Comparison of ENCODE assay signal across 8 mouse cellular contexts in genomic region chr5:136961983-136962461, GRCm38 (mm10). TPM values are rescaled to one million over a fixed set of nuclear protein-coding genes. Genes with fewer than 3 reads are reported as not detected.
DNase-seq lines count a peak whose midpoint lies in the region; ATAC-seq and TF ChIP-seq lines count a peak whose summit lies in the region.

No protein-coding gene starts in this region.

- peaks cover 34% of the 10 kb centered on the region for H3K36me3 ChIP-seq in C2C12 (ENCODE audit: control insufficient read depth, insufficient read depth)
- peaks cover 51% of the 10 kb centered on the region for H3K36me3 ChIP-seq in erythroblast, embryonic 14.5 days (ENCODE audit: control insufficient read depth)
- peaks cover 41% of the 10 kb centered on the region for H3K36me3 ChIP-seq in heart, embryonic 12.5 days
- peaks cover 24% of the 10 kb centered on the region for H3K36me3 ChIP-seq in kidney, postnatal 0 days (ENCODE audit: insufficient read depth, low read length)
- H3K36me3 ChIP-seq in liver, embryonic 11.5 days (ENCODE audit: control insufficient read depth, insufficient read depth, low read length) = peaks cover 27% of the 10 kb centered on the region
- H3K36me3 ChIP-seq in stomach, embryonic 14.5 days (ENCODE audit: control insufficient read depth, insufficient read depth, low read length) = peaks cover 22% of the 10 kb centered on the region; the same call in 1 of the 2 replicates

- peak; percentile 98 for DNase-seq in brain, embryonic 14.5 days (ENCODE audit: low read depth)
- peak; percentile 96 for DNase-seq in kidney, postnatal 0 days (ENCODE audit: low spot score)
- peak; percentile 94 for DNase-seq in liver, embryonic 11.5 days (ENCODE audit: low spot score)
- DNase-seq in naive thymus-derived CD4-positive, alpha-beta T cell, adult 2 months (ENCODE audit: low read depth) = peak; percentile 91

- under 1% methylated on average over 20 of the region's 20 CpGs for WGBS in heart, embryonic 12.5 days
- under 1% methylated on average over 20 of the region's 20 CpGs for WGBS in kidney, postnatal 0 days
- under 1% methylated on average over 20 of the region's 20 CpGs for WGBS in liver, embryonic 11.5 days
- 0% methylated on average over 20 of the region's 20 CpGs for WGBS in stomach, embryonic 14.5 days

- peak overlapping the region; percentile 53 for H3K4me3 ChIP-seq in C2C12 (ENCODE audit: insufficient read depth, poor library complexity, severe bottlenecking)
- peak overlapping the region; percentile 66 for H3K4me3 ChIP-seq in erythroblast, embryonic 14.5 days (replicated peaks)
- H3K4me3 ChIP-seq in heart, embryonic 12.5 days = peak overlapping the region; percentile 68
- peak overlapping the region; percentile 65 for H3K4me3 ChIP-seq in kidney, postnatal 0 days (replicated peaks; ENCODE audit: low read depth, low read length)
- peak overlapping the region; percentile 72 for H3K4me3 ChIP-seq in liver, embryonic 11.5 days (ENCODE audit: low read depth, low read length)
- H3K4me3 ChIP-seq in stomach, embryonic 14.5 days (ENCODE audit: low read depth, low read length) = peak overlapping the region; percentile 57

- peak; percentile 44; the same call in 1 of the 2 replicates for TF ChIP-seq POLR2A in brain, embryonic 14.5 days (IDR thresholded peaks at IDR 0.05; ENCODE audit: borderline replicate concordance, extremely low read depth, insufficient read depth, insufficient read length, poor library complexity, severe bottlenecking)

- H3K27ac ChIP-seq in heart, embryonic 12.5 days (ENCODE audit: poor library complexity, severe bottlenecking) = peak overlapping the region; percentile 83
- peak overlapping the region; percentile 91 for H3K27ac ChIP-seq in kidney, postnatal 0 days
- H3K27ac ChIP-seq in liver, embryonic 11.5 days (ENCODE audit: low read depth, low read length) = peak overlapping the region; percentile 79
- H3K27ac ChIP-seq in stomach, embryonic 14.5 days (ENCODE audit: low read length) = peak overlapping the region; percentile 86

- H3K4me2 ChIP-seq in heart, embryonic 12.5 days = peak overlapping the region; percentile 78
- H3K4me2 ChIP-seq in kidney, postnatal 0 days (ENCODE audit: low read length) = peak overlapping the region; percentile 76
- H3K4me2 ChIP-seq in liver, embryonic 11.5 days = peak overlapping the region; percentile 79
- peak overlapping the region; percentile 82 for H3K4me2 ChIP-seq in stomach, embryonic 14.5 days (replicated peaks; ENCODE audit: low read depth, low read length)

- H3K9ac ChIP-seq in heart, embryonic 12.5 days = peak overlapping the region; percentile 76
- peak overlapping the region; percentile 73 for H3K9ac ChIP-seq in kidney, postnatal 0 days (ENCODE audit: low read depth, low read length)
- peak overlapping the region; percentile 77 for H3K9ac ChIP-seq in liver, embryonic 11.5 days (ENCODE audit: low read depth, low read length)
- peak overlapping the region; percentile 61 for H3K9ac ChIP-seq in stomach, embryonic 14.5 days (replicated peaks; ENCODE audit: low read depth, low read length)

- peaks cover 69% of the 10 kb centered on the region for H3K4me1 ChIP-seq in erythroblast, embryonic 14.5 days (ENCODE audit: control insufficient read depth)
- H3K4me1 ChIP-seq in heart, embryonic 12.5 days (replicated peaks) = peaks cover 34% of the 10 kb centered on the region
- H3K4me1 ChIP-seq in kidney, postnatal 0 days (replicated peaks; ENCODE audit: insufficient read depth, low read length) = peaks cover 30% of the 10 kb centered on the region
- peaks cover 37% of the 10 kb centered on the region for H3K4me1 ChIP-seq in liver, embryonic 11.5 days (replicated peaks; ENCODE audit: control insufficient read depth, insufficient read depth, low read length)
- H3K4me1 ChIP-seq in stomach, embryonic 14.5 days (ENCODE audit: control insufficient read depth, insufficient read depth, low read length) = peaks cover 36% of the 10 kb centered on the region

- peaks cover 61% of the 10 kb centered on the region for H3K79me2 ChIP-seq in C2C12 (ENCODE audit: control insufficient read depth, insufficient read depth)

- no peaks in the 10 kb centered on the region for H3K27me3 ChIP-seq in C2C12 (ENCODE audit: control insufficient read depth, insufficient read depth, insufficient read length)
- H3K27me3 ChIP-seq in erythroblast, embryonic 14.5 days (ENCODE audit: control insufficient read depth) = no peaks in the 10 kb centered on the region
- no peaks in the 10 kb centered on the region for H3K27me3 ChIP-seq in heart, embryonic 12.5 days (replicated peaks)
- H3K27me3 ChIP-seq in kidney, postnatal 0 days (ENCODE audit: insufficient read depth, low read length) = no peaks in the 10 kb centered on the region
- no peaks in the 10 kb centered on the region for H3K27me3 ChIP-seq in liver, embryonic 11.5 days (replicated peaks; ENCODE audit: control insufficient read depth, insufficient read depth, low read length)
- H3K27me3 ChIP-seq in stomach, embryonic 14.5 days (ENCODE audit: control insufficient read depth, insufficient read depth, low read length) = no peaks in the 10 kb centered on the region

- no peak for TF ChIP-seq CTCF in C2C12 (IDR thresholded peaks at IDR 0.05; ENCODE audit: control insufficient read depth, insufficient read depth, insufficient read length)
- TF ChIP-seq CTCF in brain, embryonic 14.5 days (IDR thresholded peaks at IDR 0.05; ENCODE audit: borderline replicate concordance, extremely low read depth, insufficient read depth, insufficient read length) = no peak
- no peak for TF ChIP-seq CTCF in kidney, postnatal 0 days (IDR thresholded peaks at IDR 0.05; ENCODE audit: low read depth)

- peak overlapping the region; percentile 74 for H3ac ChIP-seq in C2C12 (ENCODE audit: control insufficient read depth, insufficient read length, low read depth)

- ATAC-seq in heart, embryonic 12.5 days (ENCODE audit: insufficient number of reproducible peaks, low FRiP score) = peak; percentile 89
- ATAC-seq in kidney, postnatal 0 days (replicated peaks; ENCODE audit: low FRiP score, low read depth) = peak; percentile 83
- peak; percentile 88 for ATAC-seq in liver, embryonic 11.5 days (replicated peaks; ENCODE audit: low FRiP score)
- ATAC-seq in stomach, embryonic 14.5 days (ENCODE audit: insufficient number of reproducible peaks, insufficient read depth, low FRiP score, low read depth) = peak; percentile 91

- peaks cover 7% of the 10 kb centered on the region; the same call in 1 of the 2 replicates for H3K9me3 ChIP-seq in erythroblast, embryonic 14.5 days (ENCODE audit: control insufficient read depth, low read length)
- no peaks in the 10 kb centered on the region for H3K9me3 ChIP-seq in heart, embryonic 12.5 days (replicated peaks)
- H3K9me3 ChIP-seq in kidney, postnatal 0 days (replicated peaks; ENCODE audit: low read length) = no peaks in the 10 kb centered on the region
- no peaks in the 10 kb centered on the region for H3K9me3 ChIP-seq in liver, embryonic 11.5 days (ENCODE audit: control insufficient read depth, low read length)
- no peaks in the 10 kb centered on the region for H3K9me3 ChIP-seq in stomach, embryonic 14.5 days (ENCODE audit: control insufficient read depth, low read depth, low read length)

- H3K79me3 ChIP-seq in C2C12 (ENCODE audit: low read depth) = peaks cover 11% of the 10 kb centered on the region

RNA-seq across cellular contexts. Expression of gene Cldn15, which starts 4.4 kb away (rescaled TPM):
- polyA plus RNA-seq in C2C12 (2012; fragmentation: generic; extraction: Trizol) = 5.1 TPM
- 0.53 and 0.63 TPM in 2 replicates for polyA plus RNA-seq in brain, embryonic 14.5 days (2012; rRNA removed)
- polyA plus RNA-seq in erythroblast, embryonic 14.5 days (2012) = 0.03 and 0.04 TPM in 2 replicates
- polyA plus RNA-seq in heart, embryonic 12.5 days (2016; fragmentation: Nextera tagmentation; extraction: Ambion mirVana) = 1.9 and 2.1 TPM in 2 replicates
- 11.9 and 12.6 TPM in 2 replicates for polyA plus RNA-seq in kidney, postnatal 0 days (2015; fragmentation: Nextera tagmentation; extraction: Ambion mirVana)
- polyA plus RNA-seq in liver, embryonic 11.5 days (2014; fragmentation: Nextera tagmentation; extraction: Ambion mirVana) = 2.5 and 2.8 TPM in 2 replicates
- polyA plus RNA-seq in stomach, embryonic 14.5 days (2014; fragmentation: Nextera tagmentation; extraction: Ambion mirVana) = 6.7 TPM in 2 replicates

RNA-seq across cellular contexts. Expression of gene Fis1, which starts 8.9 kb away (rescaled TPM):
- polyA plus RNA-seq in C2C12 (2012; fragmentation: generic; extraction: Trizol) = 311 TPM
- 316 and 348 TPM in 2 replicates for polyA plus RNA-seq in brain, embryonic 14.5 days (2012; rRNA removed)
- polyA plus RNA-seq in erythroblast, embryonic 14.5 days (2012) = 325 and 364 TPM in 2 replicates
- 245 and 251 TPM in 2 replicates for polyA plus RNA-seq in heart, embryonic 12.5 days (2016; fragmentation: Nextera tagmentation; extraction: Ambion mirVana)
- 362 and 384 TPM in 2 replicates for polyA plus RNA-seq in kidney, postnatal 0 days (2015; fragmentation: Nextera tagmentation; extraction: Ambion mirVana)
- polyA plus RNA-seq in liver, embryonic 11.5 days (2014; fragmentation: Nextera tagmentation; extraction: Ambion mirVana) = 241 and 251 TPM in 2 replicates
- polyA plus RNA-seq in stomach, embryonic 14.5 days (2014; fragmentation: Nextera tagmentation; extraction: Ambion mirVana) = 283 and 304 TPM in 2 replicates

RNA-seq across cellular contexts. Expression of gene Plod3, which starts 24.8 kb away (rescaled TPM):
- polyA plus RNA-seq in C2C12 (2012; fragmentation: generic; extraction: Trizol) = 140 TPM
- polyA plus RNA-seq in brain, embryonic 14.5 days (2012; rRNA removed) = 75.0 and 81.7 TPM in 2 replicates
- polyA plus RNA-seq in erythroblast, embryonic 14.5 days (2012) = 1.8 and 3.6 TPM in 2 replicates
- polyA plus RNA-seq in heart, embryonic 12.5 days (2016; fragmentation: Nextera tagmentation; extraction: Ambion mirVana) = 42.7 and 48.6 TPM in 2 replicates
- 30.6 and 32.0 TPM in 2 replicates for polyA plus RNA-seq in kidney, postnatal 0 days (2015; fragmentation: Nextera tagmentation; extraction: Ambion mirVana)
- polyA plus RNA-seq in liver, embryonic 11.5 days (2014; fragmentation: Nextera tagmentation; extraction: Ambion mirVana) = 28.7 and 29.2 TPM in 2 replicates
- polyA plus RNA-seq in stomach, embryonic 14.5 days (2014; fragmentation: Nextera tagmentation; extraction: Ambion mirVana) = 40.1 and 41.5 TPM in 2 replicates

RNA-seq across cellular contexts. Expression of gene Znhit1, which starts 25.8 kb away (rescaled TPM):
- 101 TPM for polyA plus RNA-seq in C2C12 (2012; fragmentation: generic; extraction: Trizol)
- 89.0 and 104 TPM in 2 replicates for polyA plus RNA-seq in brain, embryonic 14.5 days (2012; rRNA removed)
- polyA plus RNA-seq in erythroblast, embryonic 14.5 days (2012) = 55.9 and 77.3 TPM in 2 replicates
- 74.4 and 78.1 TPM in 2 replicates for polyA plus RNA-seq in heart, embryonic 12.5 days (2016; fragmentation: Nextera tagmentation; extraction: Ambion mirVana)
- polyA plus RNA-seq in kidney, postnatal 0 days (2015; fragmentation: Nextera tagmentation; extraction: Ambion mirVana) = 86.5 and 91.1 TPM in 2 replicates
- polyA plus RNA-seq in liver, embryonic 11.5 days (2014; fragmentation: Nextera tagmentation; extraction: Ambion mirVana) = 93.8 and 97.2 TPM in 2 replicates
- 101 and 108 TPM in 2 replicates for polyA plus RNA-seq in stomach, embryonic 14.5 days (2014; fragmentation: Nextera tagmentation; extraction: Ambion mirVana)

RNA-seq across cellular contexts. Expression of gene Ift22, which starts 54.1 kb away (rescaled TPM):
- 21.6 TPM for polyA plus RNA-seq in C2C12 (2012; fragmentation: generic; extraction: Trizol)
- 56.2 and 58.2 TPM in 2 replicates for polyA plus RNA-seq in brain, embryonic 14.5 days (2012; rRNA removed)
- 0.02 and 0.24 TPM in 2 replicates for polyA plus RNA-seq in erythroblast, embryonic 14.5 days (2012)
- polyA plus RNA-seq in heart, embryonic 12.5 days (2016; fragmentation: Nextera tagmentation; extraction: Ambion mirVana) = 36.9 and 40.9 TPM in 2 replicates
- 74.4 and 75.8 TPM in 2 replicates for polyA plus RNA-seq in kidney, postnatal 0 days (2015; fragmentation: Nextera tagmentation; extraction: Ambion mirVana)
- polyA plus RNA-seq in liver, embryonic 11.5 days (2014; fragmentation: Nextera tagmentation; extraction: Ambion mirVana) = 28.5 and 32.4 TPM in 2 replicates
- polyA plus RNA-seq in stomach, embryonic 14.5 days (2014; fragmentation: Nextera tagmentation; extraction: Ambion mirVana) = 65.9 and 75.1 TPM in 2 replicates

Comparison
In these comparisons a context has a peak if more than half of its experiments do, and no peak if none do; other contexts are left out.
1. Peak in every context shown above with its lines: DNase-seq, ATAC-seq, H3K4me3 ChIP-seq and H3K27ac ChIP-seq.